Mouse (Mus musculus) ES-Bruce4 (cell line): ENCODE measurements around the gene Gpr179. TPM values are rescaled to one million over a fixed set of nuclear protein-coding genes. Genes with fewer than 3 reads are reported as not detected.
"Not testable (repeated sequence)": the region's sequence is repeated elsewhere in the genome, so short reads cannot be mapped to it uniquely, and the experiment has no call there.

Experiments used
- H3K27ac ChIP-seq: 2 replicates; pipeline ENCODE4 v1.5.1; 2012; ENCODE audit warnings: low read length, inconsistent platforms; ENCODE audit not compliant: insufficient read depth
- H3K27me3 ChIP-seq: 2 replicates; pipeline ENCODE4 v1.6.1; 2012; ENCODE audit warnings: mild to moderate bottlenecking, low read length, inconsistent platforms; ENCODE audit not compliant: control insufficient read depth, poor library complexity, insufficient read depth, severe bottlenecking
- H3K36me3 ChIP-seq: 2 replicates; pipeline ENCODE4 v1.6.1; 2012; ENCODE audit warnings: inconsistent platforms, mild to moderate bottlenecking, low read length, moderate library complexity; ENCODE audit not compliant: control insufficient read depth, poor library complexity, insufficient read depth, severe bottlenecking
- H3K4me1 ChIP-seq: one replicate; pipeline ENCODE4 v1.8.1; 2011; ENCODE audit warnings: low read length; ENCODE audit not compliant: control insufficient read depth, insufficient read depth
- H3K4me3 ChIP-seq: 2 replicates; pipeline ENCODE4 v1.5.1; 2011; ENCODE audit warnings: low read depth, mild to moderate bottlenecking, low read length
- H3K9ac ChIP-seq: 2 replicates; pipeline ENCODE4 v1.6.1; 2012; ENCODE audit warnings: low read depth, mild to moderate bottlenecking, inconsistent platforms; ENCODE audit not compliant: poor library complexity, severe bottlenecking
- H3K9me3 ChIP-seq: replicated peaks from 2 replicates; pipeline ENCODE4 v1.6.1; 2012; ENCODE audit warnings: mild to moderate bottlenecking, low read length, inconsistent platforms; ENCODE audit not compliant: control insufficient read depth, poor library complexity, insufficient read depth, severe bottlenecking
- CTCF ChIP-seq: IDR thresholded peaks from one replicate; pipeline ENCODE4 v1.8.1; 2011; ENCODE audit warnings: low read depth, low read length
- EP300 ChIP-seq: IDR thresholded peaks from 2 replicates; pipeline ENCODE4 v1.6.1; 2011; ENCODE audit warnings: low read depth, low read length; ENCODE audit not compliant: insufficient read depth
- POLR2A ChIP-seq: IDR thresholded peaks from one replicate; pipeline ENCODE4 v1.8.1; 2011; ENCODE audit warnings: low read length; ENCODE audit not compliant: insufficient read depth
- polyA plus RNA-seq: library from polyadenylated mRNA; stranded (reverse); fragments of >200 nt; gene quantifications from 2 replicates; pipeline ENCODE4 v1.2.4, GENCODE M21; 2011; ENCODE audit warnings: low read depth; ENCODE audit not compliant: missing spikeins, insufficient read depth, insufficient read length

Gene Gpr179
- polyA plus RNA-seq, 1 experiment, result 0.24 TPM

DNA sequence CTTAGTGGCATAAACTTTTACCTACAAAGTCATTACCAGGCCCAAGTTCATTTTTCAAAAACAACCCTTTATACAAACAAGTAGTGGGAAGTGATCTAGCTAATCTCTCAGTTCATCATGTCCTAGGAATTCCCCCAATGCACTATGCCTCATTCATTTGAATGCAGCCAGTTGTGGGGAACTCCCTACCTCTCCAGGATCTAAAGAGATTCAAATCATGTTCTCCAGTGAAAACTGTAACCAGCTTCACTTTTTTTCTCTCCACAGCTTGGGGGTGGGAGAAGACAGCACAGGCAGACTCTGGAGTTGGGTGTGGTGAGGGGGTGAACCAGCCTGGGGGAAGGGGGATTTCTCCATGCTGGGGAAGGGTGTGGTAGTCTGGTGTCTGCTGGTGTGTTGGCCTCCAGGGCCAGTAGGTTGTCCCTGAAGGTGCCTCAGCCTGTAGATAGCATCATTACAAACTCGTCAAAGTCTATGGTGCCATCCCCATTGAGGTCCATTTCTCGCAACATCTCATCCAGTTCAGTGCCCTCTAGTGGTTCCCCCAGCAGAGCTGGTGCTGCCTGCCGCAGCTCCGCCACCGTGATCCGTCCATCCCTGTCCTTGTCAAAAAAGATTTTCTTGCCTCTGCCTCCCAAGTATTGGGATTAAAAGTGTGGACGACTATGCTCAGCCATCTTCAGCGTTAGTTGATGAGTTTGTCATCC, 29.8 kb downstream of the Gpr179 start:
- not testable (repeated sequence) for H3K4me3 ChIP-seq, H3K27me3 ChIP-seq, H3K4me1 ChIP-seq, H3K9me3 ChIP-seq, H3K9ac ChIP-seq
- peak overlapping the region; percentile 93; the same call in 1 of the 2 replicates for H3K27ac ChIP-seq
- peaks cover 45% of the 10 kb centered on the region for H3K36me3 ChIP-seq
- peak; percentile 52; the same call in 1 of the 2 replicates for TF ChIP-seq EP300
- peak; percentile 12 for TF ChIP-seq CTCF

DNA sequence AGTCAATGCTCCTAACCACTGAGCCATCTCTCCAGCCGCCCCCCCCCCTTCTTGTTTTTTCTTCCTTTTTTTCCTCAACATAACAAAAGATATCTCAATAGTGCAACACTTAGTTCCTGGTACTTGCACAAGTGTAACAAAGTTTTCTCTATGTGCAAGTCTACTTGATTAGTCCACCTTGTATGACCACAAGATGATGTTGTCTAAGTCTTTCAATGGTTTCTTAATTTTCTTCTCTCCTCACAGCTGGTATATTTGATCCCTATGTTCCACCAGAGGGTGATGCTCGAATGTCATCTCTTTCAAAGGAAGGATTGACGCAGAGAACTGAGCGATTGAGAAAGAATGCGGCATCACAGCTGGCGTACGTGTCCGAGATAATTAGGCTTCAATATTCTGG, 30.7 kb downstream of the Gpr179 start:
- H3K36me3 ChIP-seq, result peaks cover 39% of the 10 kb centered on the region

GRCm38 (mm10) chr11:97315504-97316503, 36.1 kb downstream of the Gpr179 start, which contains the start of gene Mrpl45:
TSS of gene Mrpl45 (plus strand) at chr11:97315716.
- Histone ChIP-seq H3K36me3 (peaks cover 17% of the 10 kb centered on the region), H3K4me3 (peak within 1 kb of the TSS; percentile 92), H3K9ac (peak within 1 kb of the TSS; percentile 89), H3K9me3 (no peaks in the 10 kb centered on the region), H3K27me3 (no peaks in the 10 kb centered on the region), H3K27ac (peak within 1 kb of the TSS; percentile 85), H3K4me1 (no peaks in the 10 kb centered on the region)
- no peak for TF ChIP-seq CTCF
- TF ChIP-seq POLR2A, result peak; percentile 77
- 0 out of 2 replicates have a peak, but pooled peaks have one; percentile 22 for TF ChIP-seq EP300

More for the DNA sequence above, 30.7 kb downstream of the Gpr179 start:
- Histone ChIP-seq H3K9ac (no peak overlapping the region), H3K4me3 (no peak overlapping the region), H3K27ac (peak overlapping the region; percentile 86), H3K9me3 (no peaks in the 10 kb centered on the region), H3K4me1 (no peaks in the 10 kb centered on the region), H3K27me3 (no peaks in the 10 kb centered on the region)
- TF ChIP-seq POLR2A (no peak), CTCF (no peak), EP300 (no peak)

DNA sequence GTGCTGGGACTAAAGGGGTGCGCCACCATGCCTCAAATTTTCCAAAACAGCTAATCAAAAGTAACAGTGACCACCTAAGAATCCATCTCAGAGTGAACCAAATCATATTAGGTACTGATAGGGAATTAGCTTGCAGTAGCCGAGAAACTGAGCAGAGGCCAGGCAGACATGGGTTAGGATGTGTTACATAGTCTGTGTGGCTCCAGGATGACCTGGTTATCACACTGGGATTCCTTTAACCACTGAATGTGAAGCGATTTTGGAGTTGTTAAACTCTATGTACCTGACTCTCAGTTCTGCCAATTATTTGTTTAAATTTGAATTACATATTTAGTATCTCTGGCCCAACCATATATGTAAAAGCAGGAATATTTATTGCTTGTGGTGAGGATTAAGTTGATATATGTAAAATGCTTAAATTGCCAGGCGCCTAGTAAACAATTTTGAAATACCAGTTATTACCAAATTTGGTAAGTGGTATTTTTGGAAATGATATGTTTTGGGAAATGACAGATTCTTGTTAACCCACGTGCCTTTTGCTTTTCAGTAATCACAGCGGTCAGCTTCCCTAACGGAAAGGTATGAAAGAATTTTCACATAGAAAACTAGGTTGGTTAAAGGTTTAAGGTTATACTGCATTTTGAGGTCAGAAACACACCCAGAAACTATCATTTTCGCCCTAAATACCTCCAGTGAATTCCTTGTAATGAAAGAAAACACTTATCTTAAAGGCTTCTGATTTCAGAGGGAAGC, 37.0 kb downstream of the Gpr179 start:
- H3K27ac ChIP-seq, result peak overlapping the region; percentile 69
- H3K27me3 ChIP-seq, result no peaks in the 10 kb centered on the region
- peak overlapping the region; percentile 25; the same call in 1 of the 2 replicates for H3K9ac ChIP-seq
- H3K4me3 ChIP-seq, result no peak overlapping the region; the same call in 1 of the 2 replicates
- H3K9me3 ChIP-seq, result no peaks in the 10 kb centered on the region
- TF ChIP-seq EP300 (no peak), CTCF (no peak), POLR2A (no peak)
- peaks cover 14% of the 10 kb centered on the region for H3K36me3 ChIP-seq
- no peaks in the 10 kb centered on the region for H3K4me1 ChIP-seq

DNA sequence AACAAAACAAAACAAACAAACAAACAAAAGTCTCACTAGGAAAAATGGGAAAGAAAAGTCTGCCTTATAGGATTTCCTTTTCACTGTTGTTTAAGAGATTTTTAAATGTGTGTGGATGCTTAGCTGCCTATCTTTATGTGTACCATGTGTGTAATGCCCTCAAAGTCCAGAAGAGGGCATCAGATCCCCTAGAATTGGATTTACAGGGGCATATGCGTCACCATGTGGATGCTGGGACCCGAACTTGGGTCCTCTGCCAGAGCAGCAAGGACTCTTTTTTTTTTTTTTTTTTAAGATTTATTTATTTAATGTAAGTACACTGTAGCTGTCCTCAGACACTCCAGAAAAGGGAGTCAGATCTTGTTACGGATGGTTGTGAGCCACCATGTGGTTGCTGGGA, 37.8 kb downstream of the Gpr179 start:
- H3K27ac ChIP-seq, result no peak overlapping the region
- no peak overlapping the region for H3K4me3 ChIP-seq
- H3K9me3 ChIP-seq, result no peaks in the 10 kb centered on the region
- peaks cover 13% of the 10 kb centered on the region; the same call in 1 of the 2 replicates for H3K36me3 ChIP-seq
- no peak overlapping the region for H3K9ac ChIP-seq
- no peaks in the 10 kb centered on the region for H3K27me3 ChIP-seq
- TF ChIP-seq CTCF (peak; percentile 15), EP300 (no peak), POLR2A (no peak)
- no peaks in the 10 kb centered on the region for H3K4me1 ChIP-seq

DNA sequence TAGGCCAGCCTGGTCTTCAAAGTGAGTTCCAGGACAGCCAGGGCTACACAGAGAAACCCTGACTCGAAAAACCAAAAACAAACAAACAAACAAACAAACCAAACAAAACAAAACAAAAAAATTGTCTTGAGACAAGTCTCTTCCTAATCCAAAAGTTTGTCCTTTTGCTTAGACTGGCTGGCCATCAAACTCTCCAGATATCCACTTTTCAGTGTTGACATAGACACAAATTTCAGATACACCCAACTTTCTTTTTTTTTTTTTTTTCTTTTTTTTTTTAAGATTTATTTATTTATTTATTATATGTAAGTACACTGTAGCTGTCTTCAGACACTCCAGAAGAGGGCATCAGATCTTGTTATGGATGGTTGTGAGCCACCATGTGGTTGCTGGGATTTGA, 39.0 kb downstream of the Gpr179 start:
- H3K4me3 ChIP-seq, H3K27me3 ChIP-seq, H3K9me3 ChIP-seq, H3K4me1 ChIP-seq, H3K9ac ChIP-seq, H3K27ac ChIP-seq: not testable (repeated sequence)
- peaks cover 10% of the 10 kb centered on the region; the same call in 1 of the 2 replicates for H3K36me3 ChIP-seq
